Mouse (Mus musculus) C2C12 (cell line): ENCODE results near the gene Gstm6.

Experiments
- CEBPB ChIP-seq: IDR thresholded peaks from one replicate; pipeline ENCODE4 v1.6.1; 2011; ENCODE audit warnings: low read depth, mild to moderate bottlenecking, control low read depth, moderate library complexity
- CTCF ChIP-seq: IDR thresholded peaks from one replicate; pipeline ENCODE4 v1.5.1; 2011; ENCODE audit not compliant: control insufficient read depth, insufficient read depth, insufficient read length
- FOSL1 ChIP-seq: IDR thresholded peaks from one replicate; pipeline ENCODE4 v1.8.0; 2011; ENCODE audit warnings: mild to moderate bottlenecking, low read length; ENCODE audit not compliant: poor library complexity, insufficient read depth, severe bottlenecking
- MAX ChIP-seq: IDR thresholded peaks from one replicate; pipeline ENCODE4 v1.6.1; 2011; ENCODE audit warnings: mild to moderate bottlenecking, control low read depth
- MYOD1 ChIP-seq: IDR thresholded peaks from one replicate; pipeline ENCODE4 v1.6.1; 2011; ENCODE audit warnings: low read depth; ENCODE audit not compliant: control insufficient read depth, insufficient read length
- MYOG ChIP-seq: IDR thresholded peaks from one replicate; pipeline ENCODE4 v1.6.1; 2011; ENCODE audit not compliant: control insufficient read depth, insufficient read length; ENCODE audit errors: extremely low read depth
- USF1 ChIP-seq: IDR thresholded peaks from one replicate; pipeline ENCODE4 v1.6.1; 2011; ENCODE audit warnings: low read depth, mild to moderate bottlenecking, control low read depth, moderate library complexity

GRCm38 (mm10) chr3:107974237-107974636 is 30.7 kb upstream of the Gstm6 start:
- TF ChIP-seq MAX (no peak), CTCF (no peak), USF1 (no peak), MYOD1 (no peak), MYOG (no peak), FOSL1 (no peak), CEBPB (no peak)
